Mouse (Mus musculus) cortical plate, adult 2 months (tissue): Measurements from ENCODE around the gene Enpp6.

Experiments
- CTCF ChIP-seq: fragments of 200-500 bp; IDR thresholded peaks from 2 replicates; pipeline ENCODE4 v1.5.1; 2011; ENCODE audit warnings: mild to moderate bottlenecking, control low read depth, low read length; ENCODE audit not compliant: insufficient read depth; ENCODE audit errors: extremely low read depth
- POLR2A ChIP-seq: fragments of 200-500 bp; IDR thresholded peaks from 2 replicates; pipeline ENCODE4 v1.6.1; 2011; ENCODE audit warnings: mild to moderate bottlenecking, low read length, control low read depth; ENCODE audit not compliant: insufficient read depth; ENCODE audit errors: extremely low read depth

GRCm38 (mm10) chr8:47135586-47135985, 148.9 kb downstream of the Enpp6 start:
- TF ChIP-seq POLR2A, result no peak
- no peak for TF ChIP-seq CTCF
